Mouse (Mus musculus): ENCODE measurements at regions not wholly inside any gene's neighbourhood (a gene's known extent, or its start where the extent isn't known, plus 50 kb on each side); places are given as distances from the start of the nearest gene placed in this dataset.
A peak's percentile ranks its signal among the peaks of the same experiment; 100 is the strongest.

DNA sequence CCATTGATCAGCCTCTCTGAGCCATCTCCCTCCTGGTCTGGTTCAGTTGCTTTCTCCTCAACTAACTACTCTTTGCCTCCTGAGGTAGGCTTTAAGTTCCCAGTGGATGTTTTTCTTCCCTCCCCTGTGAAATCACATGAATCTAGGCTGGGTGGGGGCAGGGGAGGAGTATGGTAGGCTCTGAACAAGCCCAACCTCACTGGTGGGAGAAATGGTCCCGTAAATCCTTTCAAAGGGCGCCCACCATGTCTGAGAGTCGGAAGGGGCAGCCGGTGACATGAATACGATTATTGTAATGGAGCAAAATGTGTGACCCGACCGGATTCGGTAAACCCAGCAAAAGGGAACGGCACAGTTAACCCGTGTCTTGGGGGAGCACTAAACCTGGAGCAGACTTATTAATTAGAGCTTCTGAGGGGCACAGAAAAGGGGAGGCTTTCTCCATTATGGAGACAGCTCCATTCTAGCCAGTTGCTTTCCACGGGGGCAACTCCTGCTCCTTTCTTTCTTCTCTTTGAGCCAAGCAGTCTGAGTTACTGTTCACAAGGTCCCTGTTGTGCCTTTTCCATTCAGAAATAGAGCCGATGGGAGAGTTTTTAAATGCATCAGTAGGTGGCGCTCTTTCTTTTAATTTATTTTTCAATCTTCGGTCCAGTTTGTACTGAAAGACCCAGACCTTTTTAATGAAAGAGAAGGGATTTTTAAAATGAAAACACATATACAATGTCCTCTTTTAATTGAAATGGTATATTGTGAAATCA, 730.8 kb downstream of the Egfem1 start:
- WGBS: 33% methylated on average over 14 of the region's 14 CpGs
- peak overlapping the region; percentile 49 for H3K4me2 ChIP-seq
- no peaks in the 10 kb centered on the region for H3K36me3 ChIP-seq
- H3K9me3 ChIP-seq: no peaks in the 10 kb centered on the region
- peaks cover 7% of the 10 kb centered on the region for H3K4me1 ChIP-seq (replicated peaks)
- H3K27ac ChIP-seq (replicated peaks): no peak overlapping the region
- no peaks in the 10 kb centered on the region for H3K27me3 ChIP-seq
- peak overlapping the region; percentile 17; the same call in 1 of the 2 replicates for H3K4me3 ChIP-seq
- peak; percentile 81; the same call in 1 of the 2 replicates for ATAC-seq (ENCODE audit: low read depth)
- peak overlapping the region; percentile 60; the same call in 1 of the 2 replicates for H3K9ac ChIP-seq

DNA sequence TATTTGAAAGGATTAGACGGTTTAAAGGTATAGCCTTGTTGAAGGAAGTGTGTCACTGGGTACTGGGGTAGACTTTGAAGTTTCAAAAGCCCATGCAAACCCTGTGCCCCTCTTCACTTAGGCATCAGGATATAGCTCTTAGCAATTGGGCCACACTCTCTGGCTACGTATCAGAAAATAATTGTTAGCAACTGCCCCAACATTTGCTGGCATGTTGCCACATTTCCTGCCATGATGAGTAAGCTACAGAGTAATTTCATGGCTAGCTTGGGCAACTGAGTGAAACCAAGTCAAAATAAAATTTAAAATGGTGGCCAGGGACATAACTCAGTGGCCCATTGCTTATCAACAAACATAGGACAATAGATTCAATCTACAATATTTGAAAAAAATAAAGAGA, 724.2 kb downstream of the Egfem1 start:
- Histone ChIP-seq H3K4me3 (no peak overlapping the region), H3K27ac (replicated peaks) (no peak overlapping the region), H3K36me3 (no peaks in the 10 kb centered on the region), H3K4me2 (no peak overlapping the region), H3K9ac (no peak overlapping the region), H3K4me1 (replicated peaks) (no peaks in the 10 kb centered on the region), H3K27me3 (no peaks in the 10 kb centered on the region), H3K9me3 (no peaks in the 10 kb centered on the region)
- 88% methylated on average over 2 of the region's 2 CpGs for WGBS
- ATAC-seq (ENCODE audit: low read depth): no peak

DNA sequence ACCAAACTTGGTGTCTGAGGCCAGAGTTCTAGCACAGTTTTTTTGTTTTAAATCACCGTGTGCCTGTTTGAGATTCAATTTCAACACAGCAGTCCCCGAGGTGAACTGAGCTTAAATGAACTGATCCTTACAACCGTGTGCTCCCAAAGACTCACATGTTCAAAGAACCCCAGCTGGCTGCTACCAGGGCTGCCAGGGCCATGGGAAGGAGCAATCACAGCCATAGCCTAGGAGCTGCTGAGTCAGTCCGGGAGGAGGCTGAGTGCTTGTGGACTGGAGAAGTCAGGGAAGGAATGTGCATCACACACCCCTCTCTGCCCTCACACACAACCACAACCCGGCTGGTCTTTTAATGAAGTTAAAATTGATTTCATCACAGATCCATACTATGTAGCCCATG, 721.6 kb downstream of the Egfem1 start:
- Histone ChIP-seq H3K9ac (no peak overlapping the region), H3K4me3 (no peak overlapping the region), H3K27ac (replicated peaks) (no peak overlapping the region), H3K9me3 (no peaks in the 10 kb centered on the region), H3K27me3 (no peaks in the 10 kb centered on the region), H3K4me1 (replicated peaks) (no peaks in the 10 kb centered on the region), H3K4me2 (no peak overlapping the region), H3K36me3 (no peaks in the 10 kb centered on the region)
- ATAC-seq (ENCODE audit: low read depth): no peak
- 57% methylated on average over 5 of the region's 5 CpGs for WGBS

DNA sequence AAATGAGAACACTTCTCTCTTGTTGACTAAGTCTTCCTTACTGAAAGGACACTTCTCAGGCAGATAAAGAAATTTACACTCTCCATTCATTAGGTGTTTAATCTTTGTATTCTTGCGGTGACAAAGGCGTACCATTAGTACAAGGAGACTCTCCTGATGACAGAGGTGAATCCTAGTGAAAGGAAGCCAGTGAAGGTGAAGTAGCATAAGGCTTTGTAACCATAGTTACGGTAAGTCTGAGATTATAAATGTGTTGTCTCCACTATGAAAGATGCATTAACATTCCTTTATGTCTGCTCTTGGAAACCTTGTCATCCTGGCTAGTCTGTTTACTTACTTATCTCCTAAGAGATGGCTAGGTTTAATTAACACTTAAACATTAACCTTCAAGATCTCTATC, 719.3 kb downstream of the Egfem1 start:
- H3K4me2 ChIP-seq: no peak overlapping the region
- no peaks in the 10 kb centered on the region for H3K27me3 ChIP-seq
- H3K36me3 ChIP-seq: no peaks in the 10 kb centered on the region
- no peaks in the 10 kb centered on the region for H3K9me3 ChIP-seq
- 80% methylated on average over 3 of the region's 3 CpGs for WGBS
- no peaks in the 10 kb centered on the region for H3K4me1 ChIP-seq (replicated peaks)
- H3K4me3 ChIP-seq: no peak overlapping the region
- ATAC-seq (ENCODE audit: low read depth): no peak
- H3K9ac ChIP-seq: no peak overlapping the region
- no peak overlapping the region for H3K27ac ChIP-seq (replicated peaks)

DNA sequence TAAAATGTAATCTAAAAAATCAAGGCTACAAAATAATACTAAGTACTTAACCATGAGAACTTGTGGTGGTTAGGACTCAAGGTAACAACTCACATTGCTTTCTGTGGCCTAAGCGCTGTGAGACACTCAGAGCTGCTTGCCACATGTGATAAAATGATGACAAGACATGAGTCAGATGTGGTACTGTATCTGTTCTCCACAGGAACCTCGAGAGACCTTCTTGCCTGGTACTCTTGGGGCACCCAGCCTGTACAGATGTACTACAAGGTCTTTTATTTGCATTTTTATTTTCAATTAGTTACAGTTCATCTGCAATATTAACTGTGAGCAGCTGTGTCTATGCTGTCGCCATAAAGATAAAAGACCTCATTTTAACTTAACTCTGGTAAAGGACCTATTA, 692.5 kb downstream of the Egfem1 start:
- H3K36me3 ChIP-seq: no peaks in the 10 kb centered on the region
- no peaks in the 10 kb centered on the region for H3K9me3 ChIP-seq
- no peak overlapping the region for H3K27ac ChIP-seq (replicated peaks)
- no peak overlapping the region for H3K4me2 ChIP-seq
- no peak overlapping the region for H3K9ac ChIP-seq
- no peak overlapping the region for H3K4me3 ChIP-seq
- 47% methylated on average over 3 of the region's 3 CpGs for WGBS
- H3K27me3 ChIP-seq: no peaks in the 10 kb centered on the region
- ATAC-seq (ENCODE audit: low read depth): peak; percentile 65
- no peaks in the 10 kb centered on the region for H3K4me1 ChIP-seq (replicated peaks)

DNA sequence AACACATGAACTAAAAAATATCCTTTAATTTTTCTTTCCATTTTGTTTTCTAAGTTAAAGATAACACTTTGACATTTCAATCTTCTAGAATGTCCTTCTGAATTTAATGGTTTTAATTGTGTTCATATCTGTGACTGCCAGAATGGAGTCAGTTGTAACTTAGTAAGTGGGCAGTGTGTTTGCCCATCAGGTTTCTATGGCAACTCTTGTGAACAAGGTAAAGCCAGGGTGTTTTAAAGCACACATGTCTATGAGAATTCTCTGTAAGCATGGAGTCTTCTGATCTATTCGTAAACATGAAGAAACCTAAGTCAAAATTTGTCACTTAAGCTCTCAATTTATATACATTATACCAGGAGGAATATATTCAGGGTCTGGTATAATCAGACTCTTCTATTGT, 689.4 kb downstream of the Egfem1 start:
- no peak overlapping the region for H3K27ac ChIP-seq (replicated peaks)
- no peak for ATAC-seq (ENCODE audit: low read depth)
- no peaks in the 10 kb centered on the region for H3K36me3 ChIP-seq
- no peaks in the 10 kb centered on the region for H3K9me3 ChIP-seq
- no peak overlapping the region for H3K9ac ChIP-seq
- H3K4me1 ChIP-seq (replicated peaks): no peaks in the 10 kb centered on the region
- no peak overlapping the region for H3K4me2 ChIP-seq
- no peak overlapping the region for H3K4me3 ChIP-seq
- no peaks in the 10 kb centered on the region for H3K27me3 ChIP-seq
- WGBS: 88% methylated on average over 1 of the region's 1 CpGs

DNA sequence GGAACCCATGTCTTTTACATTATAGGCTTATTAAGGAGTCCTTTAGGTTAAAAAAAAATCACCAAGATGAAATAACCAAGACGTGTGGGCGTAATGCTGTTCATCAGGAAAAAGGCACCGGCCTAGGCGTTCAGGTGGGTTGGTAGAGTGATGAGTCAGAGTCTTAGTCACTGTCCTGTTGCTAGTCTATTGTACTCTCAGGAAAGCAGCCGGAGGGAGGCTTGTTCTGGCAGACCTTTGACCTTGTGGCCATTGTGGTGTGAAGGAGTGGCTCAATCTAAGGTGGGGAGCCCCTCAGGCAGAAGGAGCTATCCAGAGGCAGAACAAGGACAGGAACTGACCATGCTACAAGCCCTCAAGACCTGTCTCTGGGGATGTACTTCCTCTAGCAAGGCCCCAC, 686.8 kb downstream of the Egfem1 start:
- H3K27ac ChIP-seq (replicated peaks): no peak overlapping the region
- ATAC-seq (ENCODE audit: low read depth): no peak

DNA sequence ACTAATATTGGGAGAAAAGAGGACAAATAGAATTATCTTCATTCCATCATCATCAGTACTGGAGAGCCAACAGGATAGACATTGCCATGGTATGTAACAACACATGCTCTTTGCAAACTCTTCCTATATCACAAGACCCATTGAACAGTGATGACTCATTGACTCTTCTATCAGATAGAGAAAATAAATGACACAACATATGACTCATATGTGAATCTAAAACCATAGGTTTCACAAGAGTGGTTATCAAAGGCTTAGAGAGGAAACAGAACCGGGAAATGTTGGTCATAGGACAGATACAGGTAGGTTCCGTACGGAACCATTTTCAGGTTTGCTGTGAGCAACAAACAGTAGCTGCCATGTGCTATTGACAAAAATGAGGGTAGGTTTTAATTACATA, 682.2 kb downstream of the Egfem1 start:
- Histone ChIP-seq H3K4me1 (replicated peaks) (no peaks in the 10 kb centered on the region), H3K36me3 (no peaks in the 10 kb centered on the region), H3K4me2 (no peak overlapping the region), H3K27me3 (no peaks in the 10 kb centered on the region), H3K27ac (replicated peaks) (no peak overlapping the region), H3K4me3 (no peak overlapping the region), H3K9me3 (no peaks in the 10 kb centered on the region), H3K9ac (no peak overlapping the region)
- WGBS: 99% methylated on average over 3 of the region's 3 CpGs
- no peak for ATAC-seq (ENCODE audit: low read depth)

More for the DNA sequence above, 686.8 kb downstream of the Egfem1 start:
- Histone ChIP-seq H3K36me3 (no peaks in the 10 kb centered on the region), H3K27me3 (no peaks in the 10 kb centered on the region), H3K4me2 (no peak overlapping the region), H3K9ac (no peak overlapping the region), H3K9me3 (no peaks in the 10 kb centered on the region), H3K4me3 (no peak overlapping the region), H3K4me1 (replicated peaks) (no peaks in the 10 kb centered on the region)
- WGBS: 77% methylated on average over 5 of the region's 5 CpGs

DNA sequence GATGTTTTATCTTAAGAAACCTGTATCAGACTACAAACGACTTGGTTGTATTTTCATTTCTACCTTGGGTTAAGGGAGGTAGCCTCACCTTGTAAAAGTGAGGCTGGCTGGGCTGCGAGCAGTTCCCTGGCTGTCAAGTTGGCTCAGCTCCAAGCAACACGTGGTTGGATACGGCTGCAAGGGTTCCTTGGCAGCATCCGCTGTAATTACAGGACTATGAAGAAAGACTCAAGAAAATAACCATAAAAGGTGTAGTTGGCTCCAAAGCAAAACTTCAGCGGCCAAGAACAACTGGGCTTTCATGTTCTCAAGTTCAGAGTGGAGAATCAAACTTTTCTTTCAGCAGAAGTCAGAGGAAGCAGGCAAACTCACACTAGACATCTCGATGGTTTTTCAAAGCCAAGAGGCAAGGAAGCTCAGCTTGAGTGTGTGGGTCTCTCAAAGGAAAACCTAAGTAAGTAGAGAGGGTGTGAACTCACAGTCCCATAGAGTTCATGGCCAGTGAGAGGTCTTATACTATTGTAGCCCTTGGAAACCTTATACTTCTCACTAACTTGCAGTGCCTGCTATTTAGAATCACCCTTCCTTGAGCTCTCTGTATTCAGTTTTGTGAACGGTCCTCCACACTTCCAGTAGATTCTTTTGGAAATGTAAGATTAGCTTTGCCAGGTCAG, 676.1 kb downstream of the Egfem1 start:
- Histone ChIP-seq H3K4me3 (no peak overlapping the region), H3K27ac (replicated peaks) (no peak overlapping the region), H3K27me3 (no peaks in the 10 kb centered on the region), H3K4me1 (replicated peaks) (no peaks in the 10 kb centered on the region), H3K9me3 (no peaks in the 10 kb centered on the region), H3K36me3 (no peaks in the 10 kb centered on the region), H3K9ac (no peak overlapping the region), H3K4me2 (no peak overlapping the region)
- no peak for ATAC-seq (ENCODE audit: low read depth)
- WGBS: 72% methylated on average over 8 of the region's 8 CpGs
